Mouse (Mus musculus): ENCODE data around the gene Exosc7.

The Exosc7 gene

DNA sequence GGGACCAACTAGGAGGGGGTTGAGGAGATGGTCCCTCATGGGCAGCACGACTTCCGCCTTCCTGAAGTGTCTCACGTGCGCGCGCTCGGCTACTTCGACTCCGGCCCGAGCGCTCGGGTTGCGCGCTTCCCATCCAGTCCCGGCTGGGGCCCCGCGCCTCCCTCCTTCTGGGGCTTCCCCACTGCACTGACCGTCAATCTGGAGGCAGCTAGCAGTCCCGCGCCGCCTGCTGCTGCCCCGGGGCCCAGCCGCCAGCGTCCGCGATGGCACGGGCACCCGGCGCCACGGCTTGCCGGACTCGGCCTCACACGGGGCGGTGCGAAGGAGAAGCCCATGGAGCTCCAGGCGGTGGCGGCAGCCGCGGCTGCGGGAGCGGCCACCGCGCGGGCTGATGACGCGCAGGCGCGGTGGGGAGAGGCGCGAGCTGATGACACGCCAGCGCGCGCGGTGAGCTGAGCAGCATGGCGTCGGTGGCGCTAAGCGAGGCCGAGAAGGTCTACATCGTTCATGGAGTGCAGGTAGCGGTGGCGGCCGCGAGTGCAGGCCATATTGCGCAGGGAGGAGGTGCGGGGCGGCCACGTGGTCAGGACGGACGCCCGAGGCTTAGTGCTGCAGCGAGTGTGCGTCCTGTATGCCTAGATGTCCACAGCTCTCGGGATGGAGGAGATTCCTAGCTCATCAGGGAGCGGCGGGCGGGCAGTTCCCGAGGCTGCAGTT is at the start of gene Exosc7, which contains the start of gene Zdhhc3:
Exosc7 (plus strand) TSS at position 411 of the 717 bp plus-strand sequence.
Zdhhc3 (minus strand) TSS at position 401 of the 717 bp plus-strand sequence.
- in situ Hi-C loops (cut with MboI, MseI) = no loop called here

DNA sequence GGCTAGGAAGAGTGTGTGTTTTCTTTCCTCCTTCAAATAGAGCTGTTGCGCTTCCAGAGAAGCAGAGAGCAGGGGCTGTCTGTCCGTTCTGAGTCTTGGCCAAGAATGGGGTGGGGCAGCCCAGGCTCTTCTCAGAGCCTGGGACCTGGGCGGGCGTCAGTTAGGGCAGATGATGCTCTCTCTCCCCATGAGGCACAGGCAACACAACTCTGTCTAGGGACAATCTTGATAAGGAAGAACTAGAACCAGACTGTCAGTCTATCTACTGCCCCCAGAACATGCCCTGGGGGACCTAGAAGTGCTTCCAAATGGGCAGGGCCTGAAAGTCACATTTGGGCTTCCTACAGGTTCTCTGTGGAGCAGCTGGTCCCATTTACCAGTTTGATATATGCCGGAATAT is 33.9 kb upstream of the Exosc7 start:
- in situ Hi-C loops (cut with MboI, MseI) = no loop called here

DNA sequence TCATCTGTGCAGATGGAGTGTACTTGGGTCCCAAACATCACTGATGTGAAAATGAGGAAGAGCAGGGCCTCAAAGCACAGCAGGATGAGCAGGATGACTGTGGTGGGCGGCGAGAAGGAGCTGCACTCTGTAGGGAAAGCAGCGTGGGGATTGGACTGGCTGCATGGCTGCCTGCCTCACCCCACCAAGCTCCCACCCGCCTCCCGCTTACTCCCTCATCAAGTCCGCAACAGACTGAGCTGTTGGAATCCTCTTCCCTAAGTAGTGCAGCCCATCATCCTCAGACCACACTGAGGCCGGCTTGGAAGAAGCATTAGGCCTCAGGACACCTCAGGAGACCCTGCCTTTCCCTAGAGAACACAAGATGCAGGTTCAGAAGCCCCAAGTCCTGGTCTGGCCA is 32.7 kb upstream of the Exosc7 start:
- in situ Hi-C loops (cut with MboI, MseI) = no loop called here

DNA sequence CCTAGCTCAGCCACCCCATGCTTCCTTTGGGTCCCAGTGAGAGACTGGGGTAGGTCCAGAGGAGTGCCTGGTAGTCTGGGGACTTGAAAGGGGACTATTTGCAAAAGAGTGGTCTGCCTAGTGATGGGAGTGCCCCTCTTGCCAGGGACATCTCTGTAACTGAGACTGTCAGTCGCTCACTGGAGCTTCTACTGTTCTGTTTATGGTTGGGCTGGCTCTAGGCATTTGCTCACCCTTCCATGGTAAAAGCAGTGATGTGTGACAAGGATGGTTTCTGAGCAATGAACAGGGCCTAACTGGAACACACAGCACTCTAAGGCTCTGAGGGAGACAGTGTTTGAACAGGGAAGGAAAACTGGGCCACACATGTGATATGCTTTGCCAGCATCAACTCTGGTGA is 32.2 kb upstream of the Exosc7 start:
- in situ Hi-C loops (cut with MboI, MseI) = no loop called here

DNA sequence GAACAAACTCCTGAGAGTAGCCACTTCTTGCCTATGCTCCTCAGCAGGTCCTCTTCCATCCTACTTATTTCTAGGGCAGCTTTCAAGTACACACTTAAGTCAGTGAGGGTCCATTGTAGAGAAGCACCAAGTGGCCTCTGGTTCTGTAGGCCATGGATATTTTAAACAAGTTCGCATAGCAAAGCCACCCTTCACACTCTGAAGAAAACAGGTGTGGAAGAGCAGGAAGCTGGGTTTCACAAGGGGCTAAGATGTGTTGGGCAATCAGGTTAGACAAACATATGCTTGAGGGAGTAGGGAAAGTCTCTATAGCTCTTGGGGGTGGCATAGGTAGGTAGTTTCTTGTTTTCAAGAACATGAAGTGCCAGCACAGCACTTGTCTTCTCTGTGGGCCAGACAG is 27.6 kb upstream of the Exosc7 start:
- in situ Hi-C loops (cut with MboI, MseI) = no loop called here

DNA sequence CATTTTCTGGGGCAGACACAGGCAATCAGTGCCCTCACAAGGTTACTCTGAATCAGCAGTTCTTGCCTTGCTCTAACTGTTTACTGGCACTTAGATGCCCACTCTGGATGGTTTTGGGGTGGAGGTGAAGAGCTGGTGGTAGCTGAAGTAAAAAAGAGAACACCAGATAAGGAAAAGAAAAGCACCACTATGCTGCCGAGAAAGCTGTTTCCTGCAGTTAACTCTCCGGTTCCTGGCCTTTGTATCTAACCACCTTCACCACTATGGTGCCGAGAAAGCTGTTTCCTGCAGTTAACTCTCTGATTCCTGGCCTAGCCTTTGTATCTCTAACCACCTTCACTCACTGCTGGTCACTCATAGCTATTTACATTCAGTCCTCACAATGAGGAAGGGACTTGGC is 25.5 kb upstream of the Exosc7 start:
- in situ Hi-C loops (cut with MboI, MseI) = no loop called here

DNA sequence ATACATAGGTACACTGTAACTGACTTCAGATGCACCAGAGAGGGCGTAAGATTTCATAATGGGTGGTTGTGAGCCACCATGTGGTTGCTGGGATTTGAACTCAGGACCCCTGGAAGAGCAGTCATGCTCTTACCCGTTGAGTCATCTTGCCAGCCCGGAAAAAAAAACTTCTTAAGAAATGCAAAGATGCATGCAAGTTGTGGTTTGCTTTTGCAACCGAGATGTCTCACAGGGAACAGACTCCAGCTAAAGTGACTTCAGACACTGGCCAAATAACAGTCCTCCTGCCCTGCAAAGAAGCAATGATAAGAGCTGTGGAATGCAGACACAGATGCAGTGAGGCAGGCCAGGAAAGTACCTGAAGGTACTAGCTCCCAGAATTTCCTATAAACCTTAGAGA is 22.2 kb upstream of the Exosc7 start:
- in situ Hi-C loops (cut with MboI, MseI) = no loop called here

DNA sequence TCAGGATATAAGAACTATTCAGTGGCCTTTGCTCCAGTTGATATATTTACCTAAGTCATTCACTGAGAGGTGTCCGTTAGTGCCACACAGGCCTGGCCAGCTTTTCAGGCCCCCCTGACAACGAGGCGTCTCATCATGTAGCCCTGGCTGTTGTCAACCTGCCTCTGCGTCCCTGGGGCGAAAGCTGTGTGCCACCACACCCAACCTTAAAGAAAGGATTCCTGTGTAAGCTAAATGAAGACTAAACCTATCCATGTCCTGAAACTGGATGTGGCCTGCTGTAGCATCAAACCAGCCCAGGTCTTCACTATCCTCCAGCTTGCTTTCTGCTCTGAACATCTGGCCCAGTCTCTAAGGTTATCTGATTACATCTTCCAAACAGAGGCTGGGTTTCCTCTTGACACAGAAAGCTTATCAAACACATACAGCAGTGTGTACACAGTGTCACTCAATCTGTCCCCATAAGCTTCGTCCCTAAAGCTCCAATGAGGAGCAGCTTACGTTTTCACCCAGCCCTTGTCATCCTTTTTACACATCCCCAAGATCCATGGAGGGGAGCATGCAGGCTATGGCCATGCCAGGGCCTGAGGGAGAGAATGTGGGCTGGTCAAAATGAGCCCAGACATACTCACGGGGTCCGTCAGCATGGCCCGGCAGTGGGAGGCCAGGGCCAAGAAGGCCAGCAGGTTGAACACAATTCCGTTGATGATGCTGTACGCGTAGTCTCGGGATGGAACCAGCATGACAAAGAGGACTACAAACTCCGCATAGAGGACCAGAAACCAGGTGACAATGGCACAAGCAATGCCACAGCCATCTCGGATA is 13.2 kb upstream of the Exosc7 start:
- in situ Hi-C loops (cut with MboI, MseI) = loop anchor here (5.0 kb wide), 1 partner anchor 83 kb away; no protein-coding TSS in a partner anchor

DNA sequence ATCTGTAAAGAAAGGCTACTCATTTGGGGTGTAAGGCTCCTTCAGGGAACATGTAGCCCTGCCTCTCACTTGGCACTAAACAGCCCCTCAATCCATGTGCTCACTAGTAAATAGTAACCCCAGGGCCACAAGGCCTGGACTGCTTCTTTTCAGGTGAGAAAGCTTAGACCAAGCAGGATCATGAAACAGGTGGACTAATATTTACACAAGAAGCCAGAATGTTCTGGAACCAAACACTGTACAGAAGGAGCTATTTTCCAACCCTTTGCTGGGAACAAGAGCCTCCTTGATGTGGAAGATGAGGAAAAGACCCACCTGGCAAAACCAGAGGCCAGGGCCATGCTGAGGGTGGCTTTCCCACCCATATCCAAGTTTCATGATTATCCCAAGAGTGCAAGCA is 9.6 kb upstream of the Exosc7 start:
- in situ Hi-C loops (cut with MboI, MseI) = loop anchor here (5.0 kb wide), 1 partner anchor 86 kb away; no protein-coding TSS in a partner anchor

DNA sequence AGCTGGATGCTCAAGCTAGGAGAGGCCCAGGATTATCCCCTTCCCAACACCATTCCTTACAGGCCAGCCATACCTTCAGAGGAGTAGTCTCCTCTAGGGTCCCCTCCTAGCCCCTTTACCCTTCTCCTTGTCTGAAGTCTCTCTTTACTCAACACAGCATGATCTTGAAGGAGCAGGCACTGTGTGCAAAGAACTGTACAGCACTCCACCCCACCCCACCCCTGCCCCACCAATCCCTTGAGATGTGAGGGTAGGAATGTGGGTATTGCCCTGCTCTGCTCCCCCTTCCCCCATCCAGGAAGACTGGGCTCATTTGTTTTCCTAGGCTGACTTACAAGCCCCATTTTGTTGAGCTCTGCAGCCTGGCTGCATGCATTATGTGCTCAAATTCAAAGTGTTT is 8.7 kb upstream of the Exosc7 start:
- in situ Hi-C loops (cut with MboI, MseI) = loop anchor here (5.0 kb wide), 1 partner anchor 87 kb away; no protein-coding TSS in a partner anchor

DNA sequence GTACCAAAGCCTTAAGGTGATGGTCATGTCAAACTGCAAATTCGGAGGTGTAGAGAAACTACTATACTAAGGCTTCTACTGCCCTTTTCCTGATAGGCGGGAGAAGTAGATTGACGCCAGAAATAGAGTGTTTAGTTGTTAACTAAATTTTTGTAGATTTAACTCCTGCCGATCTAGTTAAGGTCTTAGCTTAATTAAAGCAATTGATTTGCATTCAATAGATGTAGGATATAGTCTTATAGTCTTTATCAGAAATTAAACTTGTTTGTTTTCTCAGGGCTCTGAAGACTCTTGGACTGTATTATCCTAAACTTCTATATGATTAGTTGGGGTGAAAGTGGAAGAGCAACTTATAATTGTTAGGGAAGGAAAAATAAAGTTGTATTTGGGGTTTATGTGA is 5.8 kb upstream of the Exosc7 start:
- in situ Hi-C loops (cut with MboI, MseI) = no loop called here

DNA sequence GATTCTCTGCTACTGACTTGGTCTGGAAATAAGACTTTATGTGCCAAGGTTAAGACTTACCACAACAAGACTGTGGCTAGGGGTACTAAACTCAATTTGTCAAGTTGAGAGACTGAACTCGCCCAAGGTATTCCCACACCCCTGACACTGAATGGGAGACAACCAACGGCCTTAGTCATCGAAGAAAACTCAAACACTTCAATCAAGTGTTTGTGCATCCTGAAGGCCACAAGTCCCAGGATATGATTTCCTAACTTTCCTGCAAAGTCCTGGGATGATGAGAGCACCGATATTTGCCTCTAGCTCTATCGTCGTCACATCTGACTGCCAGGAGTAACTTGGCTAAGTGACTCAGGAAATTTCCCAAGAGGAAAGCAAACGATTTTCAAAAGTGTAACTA is 3.8 kb upstream of the Exosc7 start:
- in situ Hi-C loops (cut with MboI, MseI) = no loop called here

DNA sequence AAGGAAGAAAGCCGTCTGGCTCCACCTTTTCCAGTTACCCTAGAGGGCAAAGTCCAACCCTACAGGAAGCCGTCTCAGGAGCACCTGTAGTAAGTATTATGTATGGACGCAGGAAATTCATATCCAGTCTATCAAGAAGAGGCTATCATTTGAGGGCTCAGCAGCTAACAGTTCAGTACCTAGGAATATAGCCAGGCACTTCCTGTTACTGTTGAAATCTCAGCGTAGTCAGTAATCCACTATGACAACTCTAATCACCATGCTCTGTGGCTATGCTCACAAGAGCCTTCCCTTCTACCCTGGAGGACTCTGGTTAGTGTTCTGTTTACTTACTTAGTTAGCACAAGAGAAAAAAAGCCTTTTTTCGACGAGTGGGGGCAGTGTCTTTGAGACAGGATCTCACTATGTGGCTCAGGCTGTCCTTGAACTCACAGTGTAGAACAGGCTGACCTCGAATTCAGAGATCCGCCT is 1.2 kb upstream of the Exosc7 start:
- in situ Hi-C loops (cut with MboI, MseI) = no loop called here

DNA sequence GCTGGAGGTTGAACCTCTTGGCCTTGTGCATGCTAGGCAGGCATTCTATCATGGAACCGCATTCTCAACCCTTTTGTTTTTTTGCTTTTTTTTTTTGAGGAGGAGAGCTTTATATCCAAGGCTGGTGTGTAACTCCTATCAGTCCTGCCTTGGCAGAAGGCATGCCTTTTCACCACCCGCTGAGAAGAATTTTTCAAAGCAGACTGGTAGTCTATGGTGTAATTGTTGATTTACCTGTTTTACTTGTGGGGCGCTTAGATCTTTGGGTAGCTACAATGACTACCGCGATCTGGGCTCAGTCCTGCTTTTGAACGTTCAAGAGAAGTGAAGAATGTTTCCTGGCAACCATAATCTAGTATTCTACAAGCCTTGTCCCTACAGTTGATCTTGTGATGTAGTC is 916 bp downstream of the Exosc7 start:
- in situ Hi-C loops (cut with MboI, MseI) = no loop called here

DNA sequence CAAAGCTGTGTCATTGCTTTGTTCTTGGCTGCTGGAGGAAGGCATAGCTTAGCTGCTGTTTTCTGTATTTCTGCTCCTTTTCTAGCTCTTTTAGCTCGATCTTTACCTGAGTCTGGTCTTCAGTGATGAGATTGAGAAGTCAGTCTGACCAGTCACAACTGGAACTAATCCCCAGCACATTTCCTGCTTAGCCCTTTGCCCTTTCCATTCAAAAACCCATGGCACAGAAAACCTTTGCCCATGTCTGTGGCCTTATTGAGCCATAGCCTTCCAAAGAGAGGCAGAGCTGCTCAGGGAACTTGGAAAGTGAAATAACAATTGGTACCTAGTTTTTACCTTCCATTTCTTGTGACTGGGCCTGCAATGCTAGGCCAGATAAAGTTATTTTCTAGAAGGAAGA is 2.6 kb downstream of the Exosc7 start:
- in situ Hi-C loops (cut with MboI, MseI) = no loop called here

DNA sequence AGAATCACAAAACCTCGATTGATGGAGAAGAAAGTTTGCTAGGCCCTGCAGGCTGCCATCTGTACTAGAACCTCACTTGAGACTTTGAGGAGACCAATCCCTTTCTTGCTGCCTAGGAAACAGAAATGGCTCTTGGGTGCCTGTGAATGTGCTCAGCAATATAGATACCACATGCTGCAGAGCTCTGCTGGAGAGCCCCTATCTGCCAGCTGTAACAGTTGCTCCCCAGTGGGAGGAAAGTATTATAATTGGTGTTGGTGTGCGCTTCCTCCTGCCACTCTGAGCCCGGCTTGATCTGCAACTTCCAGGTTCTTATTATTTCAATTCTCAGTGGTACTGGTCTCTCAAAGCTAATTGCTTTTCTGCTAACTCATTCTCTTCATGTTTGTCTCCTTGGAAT is 10.0 kb downstream of the Exosc7 start:
- in situ Hi-C loops (cut with MboI, MseI) = no loop called here

DNA sequence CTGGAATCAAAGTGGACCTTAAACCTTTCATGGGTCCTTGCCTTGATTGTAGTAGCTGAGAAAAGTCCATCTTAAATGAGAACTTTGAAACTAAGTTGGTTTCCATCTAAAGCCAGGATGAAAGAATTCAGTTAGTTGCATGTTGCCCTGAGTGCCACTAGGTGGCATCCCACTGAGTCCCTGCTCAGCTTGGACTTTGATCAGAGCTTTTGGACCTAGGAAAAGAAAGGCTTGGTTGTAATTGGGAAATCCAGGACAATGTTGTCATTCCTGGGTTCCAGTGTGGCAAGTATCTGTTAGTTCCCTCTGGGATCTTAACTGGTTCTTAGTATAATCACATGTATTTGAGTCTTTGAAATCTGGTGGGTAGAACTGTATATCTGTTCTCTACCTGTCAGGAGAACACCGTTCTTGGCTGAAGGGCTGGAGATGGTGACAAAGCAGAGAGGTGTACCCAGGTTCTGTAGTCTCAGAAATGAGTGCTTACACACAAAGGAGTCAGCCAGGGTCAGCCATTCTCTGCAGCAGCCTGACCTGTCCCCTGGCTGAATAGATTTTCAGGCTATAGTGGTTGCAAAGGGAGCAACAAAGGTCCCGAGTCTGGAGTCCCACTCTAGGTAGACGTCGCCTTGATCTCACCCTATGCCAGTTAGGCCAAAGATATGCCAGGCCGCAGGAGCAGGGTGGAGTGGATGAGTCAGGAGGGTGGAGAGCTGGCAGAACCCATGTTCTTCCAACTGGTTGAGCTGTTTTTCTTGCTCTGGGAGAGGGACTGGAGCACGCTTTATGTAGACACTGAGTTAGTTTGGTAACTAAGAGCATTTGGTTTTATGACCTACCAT is 10.8 kb downstream of the Exosc7 start:
- in situ Hi-C loops (cut with MboI, MseI) = no loop called here

DNA sequence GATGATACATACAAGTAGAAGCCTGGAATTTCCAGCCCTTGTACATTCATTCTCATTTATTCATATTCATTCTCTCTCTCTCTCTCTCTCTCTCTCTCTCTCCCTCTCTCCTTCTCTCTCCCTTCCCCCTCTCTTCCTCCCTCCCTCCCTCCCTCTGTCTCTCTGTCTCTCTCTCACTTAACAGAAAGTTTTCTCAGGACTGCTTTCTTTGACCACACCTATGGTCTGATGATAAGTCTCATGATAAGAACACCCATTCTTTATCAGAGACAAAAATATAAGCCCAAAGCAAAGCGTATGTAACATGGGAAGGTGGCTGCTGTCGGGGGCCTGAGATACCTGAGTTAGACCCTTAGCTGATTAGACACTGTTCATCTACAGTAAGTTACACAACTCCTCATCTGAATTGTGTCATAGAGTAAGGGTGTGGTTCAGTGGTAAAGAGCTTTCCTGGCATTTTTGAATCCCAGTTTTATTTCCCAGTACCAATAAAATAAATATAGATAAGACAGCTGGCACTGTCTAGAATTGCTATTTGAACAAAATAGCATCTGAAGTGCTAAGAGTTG is 11.5 kb downstream of the Exosc7 start:
- in situ Hi-C loops (cut with MboI, MseI) = no loop called here

DNA sequence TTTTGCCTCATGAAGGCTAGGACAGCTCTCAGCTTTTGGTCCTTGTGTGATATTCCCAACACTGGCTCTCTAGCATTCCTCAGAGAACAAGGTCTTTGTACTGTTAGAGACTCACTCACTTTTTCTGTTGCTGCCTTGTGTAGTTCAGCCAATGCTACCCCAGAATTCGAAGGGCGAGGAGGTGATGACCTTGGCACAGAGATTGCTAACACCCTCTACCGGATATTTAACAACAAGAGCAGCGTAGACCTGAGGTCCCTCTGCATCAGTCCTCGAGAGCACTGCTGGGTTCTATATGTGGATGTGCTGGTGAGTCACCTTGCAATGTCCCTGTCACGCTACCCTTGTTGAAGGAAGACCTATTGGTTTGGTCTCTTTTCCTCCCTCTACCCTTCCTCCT is 14.6 kb downstream of the Exosc7 start:
- in situ Hi-C loops (cut with MboI, MseI) = no loop called here

DNA sequence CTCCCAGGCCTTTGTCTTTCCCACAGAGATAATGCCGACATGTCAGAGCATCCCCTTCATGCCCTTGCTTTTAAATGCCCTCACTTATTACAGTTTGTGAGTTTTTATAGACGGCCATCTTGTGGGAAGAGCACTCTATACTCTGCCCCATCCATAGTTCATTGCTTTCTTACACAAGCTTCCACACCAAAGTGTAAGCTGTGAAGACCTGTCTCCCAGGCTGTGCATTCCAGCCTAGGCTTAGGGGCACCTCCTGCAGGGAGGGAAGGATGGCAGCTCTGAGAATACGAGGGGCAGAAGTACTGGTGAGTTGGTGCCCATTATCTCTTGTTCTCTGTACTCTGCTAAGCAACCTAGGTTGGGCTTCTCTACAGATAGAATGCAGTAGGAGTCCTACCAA is 20.0 kb downstream of the Exosc7 start:
- in situ Hi-C loops (cut with MboI, MseI) = no loop called here

DNA sequence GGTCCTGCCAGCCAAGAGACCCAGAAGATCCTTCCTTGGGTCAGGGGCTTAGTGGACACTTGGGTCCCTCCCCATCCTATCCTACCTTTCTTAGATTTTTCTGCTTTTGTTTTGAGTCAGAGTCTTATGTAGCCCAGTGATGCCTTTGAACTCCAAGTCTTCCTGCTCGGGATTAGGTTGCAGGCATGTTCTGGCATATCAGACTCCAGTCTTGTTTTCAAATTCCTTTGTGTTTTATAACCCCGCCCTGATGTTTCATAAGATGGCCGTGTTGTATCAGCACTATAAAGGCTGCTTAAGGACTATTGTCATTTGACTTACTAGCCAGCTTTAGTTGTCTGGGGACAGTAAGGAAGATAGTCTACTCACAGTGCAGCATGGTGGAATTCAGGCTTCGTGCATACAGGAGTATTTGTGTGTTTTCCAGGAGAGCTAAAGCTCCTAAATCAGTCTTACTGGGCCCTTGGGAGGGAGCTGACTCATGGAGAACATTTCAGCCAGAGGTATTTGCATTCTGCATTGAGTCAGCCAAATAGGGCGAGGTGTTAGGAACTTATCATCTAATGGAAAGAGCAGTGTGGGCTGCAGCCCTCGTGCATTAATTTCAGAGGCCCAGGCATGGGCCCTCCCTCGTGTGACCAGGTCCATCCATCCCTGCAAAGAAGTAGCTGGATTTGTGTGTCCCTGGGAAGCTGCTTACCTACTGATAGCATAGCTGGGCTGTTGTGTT is 24.1 kb downstream of the Exosc7 start:
- in situ Hi-C loops (cut with MboI, MseI) = no loop called here
